Mouse (Mus musculus): ENCODE data around the gene Zfc3h1. TPM values are rescaled to one million over a fixed set of nuclear protein-coding genes. Genes with fewer than 3 reads are reported as not detected.
A peak's percentile ranks its signal among the peaks of the same experiment; 100 is the strongest.

Zfc3h1 gene
- polyA plus RNA-seq (2015; fragmentation: Nextera tagmentation; extraction: Ambion mirVana), result 6.5 and 8.3 TPM in 2 replicates

- under 1% methylated on average over 65 of the region's 65 CpGs for WGBS (ENCODE audit: insufficient replicate concordance)
Observed at GRCm38 (mm10) chr10:115384221-115385017, at the start of gene Zfc3h1, which contains the start of gene Thap2. TSS of gene Zfc3h1 (plus strand) at chr10:115384959. TSS of gene Thap2 (minus strand) at chr10:115384443.

GRCm38 (mm10) chr10:115336901-115337300, 47.9 kb upstream of the Zfc3h1 start:
- no peak for ATAC-seq (ENCODE audit: insufficient read depth)
- Histone ChIP-seq H3K9ac (no peak overlapping the region), H3K4me1 (replicated peaks) (no peaks in the 10 kb centered on the region), H3K27ac (replicated peaks) (no peak overlapping the region), H3K9me3 (replicated peaks) (no peaks in the 10 kb centered on the region), H3K4me3 (replicated peaks) (no peak overlapping the region), H3K27me3 (no peaks in the 10 kb centered on the region), H3K4me2 (no peak overlapping the region), H3K36me3 (replicated peaks) (peaks cover 1% of the 10 kb centered on the region)
- 68% methylated on average over 4 of the region's 4 CpGs for WGBS (ENCODE audit: insufficient replicate concordance)

More at GRCm38 (mm10) chr10:115384221-115385017, at the start of gene Zfc3h1, which contains the start of gene Thap2:
- Histone ChIP-seq H3K27me3 (no peaks in the 10 kb centered on the region), H3K9me3 (replicated peaks) (no peaks in the 10 kb centered on the region), H3K4me3 (replicated peaks) (peak within 1 kb of the TSS; percentile 98), H3K27ac (replicated peaks) (peak within 1 kb of the TSS; percentile 99), H3K4me2 (peak within 1 kb of the TSS; percentile 76), H3K9ac (peak within 1 kb of the TSS; percentile 96), H3K36me3 (replicated peaks) (peaks cover 17% of the 10 kb centered on the region), H3K4me1 (replicated peaks) (peaks cover 39% of the 10 kb centered on the region)
- peak; percentile 97 for ATAC-seq (ENCODE audit: insufficient read depth)

- Histone ChIP-seq H3K9ac (no peak overlapping the region), H3K27me3 (no peaks in the 10 kb centered on the region), H3K4me3 (replicated peaks) (no peak overlapping the region), H3K36me3 (replicated peaks) (peaks cover 8% of the 10 kb centered on the region), H3K4me2 (no peak overlapping the region), H3K4me1 (replicated peaks) (no peaks in the 10 kb centered on the region), H3K9me3 (replicated peaks) (no peaks in the 10 kb centered on the region), H3K27ac (replicated peaks) (no peak overlapping the region)
- no peak for ATAC-seq (ENCODE audit: insufficient read depth)
- WGBS (ENCODE audit: insufficient replicate concordance), result 66% methylated on average over 7 of the region's 7 CpGs
Observed at GRCm38 (mm10) chr10:115339820-115340328, 44.9 kb upstream of the Zfc3h1 start.

DNA sequence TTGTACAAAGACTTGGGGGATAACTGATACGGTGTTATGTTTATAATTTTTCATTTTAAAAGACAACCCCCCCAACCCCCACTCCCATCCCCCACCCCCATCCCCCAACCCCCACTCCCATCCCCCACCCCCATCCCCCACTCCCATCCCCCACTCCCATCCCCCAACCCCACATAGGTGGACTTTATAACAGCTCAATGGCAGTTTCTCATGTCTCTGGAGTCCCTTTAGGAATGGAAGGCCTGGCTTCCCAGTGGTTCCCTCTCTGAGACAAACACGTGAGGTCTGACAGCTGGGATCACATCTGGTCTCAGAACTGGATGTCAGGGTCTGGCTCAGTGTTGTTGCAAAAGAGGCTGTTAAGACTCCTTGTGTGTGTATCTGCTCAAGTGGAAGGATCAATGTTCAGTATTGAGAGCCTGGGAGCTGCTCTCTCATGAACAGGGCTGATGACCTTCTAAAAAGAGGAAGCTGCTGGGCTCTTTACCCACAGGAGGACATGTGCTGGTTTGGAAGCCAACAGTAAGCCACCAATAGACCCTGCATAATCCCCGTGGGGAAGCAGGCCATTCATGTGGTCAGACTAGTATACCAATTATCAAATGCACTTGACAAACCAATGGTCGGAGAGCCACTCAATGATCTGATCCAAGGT, 41.9 kb upstream of the Zfc3h1 start:
- H3K4me3 ChIP-seq (replicated peaks), result no peak overlapping the region
- ATAC-seq (ENCODE audit: insufficient read depth), result no peak
- no peaks in the 10 kb centered on the region for H3K4me1 ChIP-seq (replicated peaks)
- H3K36me3 ChIP-seq (replicated peaks), result peaks cover 8% of the 10 kb centered on the region
- H3K27me3 ChIP-seq, result no peaks in the 10 kb centered on the region
- WGBS (ENCODE audit: insufficient replicate concordance), result 59% methylated on average over 4 of the region's 4 CpGs
- no peaks in the 10 kb centered on the region for H3K9me3 ChIP-seq (replicated peaks)
- no peak overlapping the region for H3K27ac ChIP-seq (replicated peaks)
- no peak overlapping the region for H3K9ac ChIP-seq
- H3K4me2 ChIP-seq, result no peak overlapping the region

DNA sequence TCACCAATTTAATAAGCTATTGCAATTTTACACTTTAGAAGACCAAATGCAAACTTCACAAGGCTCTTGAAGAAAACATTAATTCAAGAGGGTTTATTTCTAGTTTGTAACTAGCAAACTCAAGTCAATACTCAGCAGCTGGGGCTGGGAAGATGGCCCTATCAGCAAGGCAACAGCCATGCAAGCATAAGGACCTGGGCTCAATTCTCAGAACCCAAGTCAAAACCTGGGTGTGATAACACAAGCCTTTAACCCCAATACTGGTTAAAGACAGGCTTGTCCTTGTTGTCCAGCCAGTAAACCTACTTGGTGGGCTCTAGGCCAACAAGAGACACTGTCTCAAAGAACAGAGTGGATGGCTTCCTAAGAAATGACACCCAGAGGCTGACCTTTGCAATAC, 38.3 kb upstream of the Zfc3h1 start:
- ATAC-seq (ENCODE audit: insufficient read depth), result no peak
- peaks cover 8% of the 10 kb centered on the region for H3K36me3 ChIP-seq (replicated peaks)

DNA sequence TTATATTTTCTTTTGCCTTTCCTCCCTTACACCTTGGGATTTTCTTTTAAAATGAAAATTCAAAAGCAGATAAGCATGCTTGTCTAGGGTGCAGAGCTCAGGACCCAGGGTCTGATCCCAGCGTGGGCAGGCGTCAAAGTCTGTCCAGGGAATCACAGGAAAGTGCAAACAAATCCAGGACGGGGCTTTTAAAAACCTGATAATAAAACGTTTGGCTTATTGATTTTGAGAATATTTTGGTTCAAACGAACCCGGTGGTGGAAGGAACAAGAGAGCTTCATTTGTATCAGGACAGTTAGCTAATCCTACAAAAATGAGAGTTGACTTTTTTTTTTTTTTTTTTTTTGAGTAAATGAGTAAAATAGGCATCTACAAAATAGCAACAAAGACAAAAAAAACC, 36.6 kb upstream of the Zfc3h1 start:
- Histone ChIP-seq H3K9ac (no peak overlapping the region), H3K27ac (replicated peaks) (no peak overlapping the region)

More for the DNA sequence above, 38.3 kb upstream of the Zfc3h1 start:
- H3K27ac ChIP-seq (replicated peaks), result no peak overlapping the region
- no peak overlapping the region for H3K4me2 ChIP-seq
- H3K4me3 ChIP-seq (replicated peaks), result no peak overlapping the region
- no peaks in the 10 kb centered on the region for H3K9me3 ChIP-seq (replicated peaks)
- H3K27me3 ChIP-seq, result no peaks in the 10 kb centered on the region
- H3K9ac ChIP-seq, result no peak overlapping the region
- peaks cover 7% of the 10 kb centered on the region for H3K4me1 ChIP-seq (replicated peaks)

DNA sequence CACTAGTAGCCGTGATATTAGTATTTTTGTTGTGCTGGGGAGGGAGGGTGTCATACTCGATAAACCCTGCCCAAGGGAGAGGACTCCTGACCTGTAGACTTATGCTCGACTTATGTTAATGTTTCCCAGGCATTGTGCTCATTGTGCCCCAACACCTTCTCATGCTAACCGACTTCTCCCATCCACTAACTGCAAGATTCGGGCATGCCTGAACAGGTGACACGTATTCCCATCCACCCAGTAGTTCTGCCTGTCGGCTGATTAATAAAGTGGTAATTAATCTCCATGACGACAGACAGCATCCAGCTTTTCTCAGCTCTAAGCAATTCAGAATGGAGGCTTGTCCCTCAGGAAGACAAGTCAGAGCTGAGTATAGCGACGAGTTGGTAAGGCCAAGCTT, 35.7 kb upstream of the Zfc3h1 start:
- H3K9me3 ChIP-seq (replicated peaks), result no peaks in the 10 kb centered on the region
- 78% methylated on average over 10 of the region's 10 CpGs for WGBS (ENCODE audit: insufficient replicate concordance)
- H3K4me3 ChIP-seq (replicated peaks), result no peak overlapping the region
- H3K27me3 ChIP-seq, result no peaks in the 10 kb centered on the region
- H3K9ac ChIP-seq, result no peak overlapping the region
- H3K4me1 ChIP-seq (replicated peaks), result peaks cover 7% of the 10 kb centered on the region
- H3K4me2 ChIP-seq, result no peak overlapping the region
- no peaks in the 10 kb centered on the region; the same call in 1 of the 2 replicates for H3K36me3 ChIP-seq (replicated peaks)
- no peak overlapping the region for H3K27ac ChIP-seq (replicated peaks)
- ATAC-seq (ENCODE audit: insufficient read depth), result no peak

More for the DNA sequence above, 36.6 kb upstream of the Zfc3h1 start:
- Histone ChIP-seq H3K27me3 (no peaks in the 10 kb centered on the region), H3K4me3 (replicated peaks) (no peak overlapping the region), H3K36me3 (replicated peaks) (no peaks in the 10 kb centered on the region; the same call in 1 of the 2 replicates), H3K4me2 (no peak overlapping the region), H3K9me3 (replicated peaks) (no peaks in the 10 kb centered on the region), H3K4me1 (replicated peaks) (peaks cover 7% of the 10 kb centered on the region)
- 60% methylated on average over 6 of the region's 6 CpGs for WGBS (ENCODE audit: insufficient replicate concordance)
- no peak for ATAC-seq (ENCODE audit: insufficient read depth)

- no peak overlapping the region for H3K4me3 ChIP-seq (replicated peaks)
- peaks cover 7% of the 10 kb centered on the region for H3K4me1 ChIP-seq (replicated peaks)
- WGBS (ENCODE audit: insufficient replicate concordance), result 76% methylated on average over 7 of the region's 7 CpGs
- ATAC-seq (ENCODE audit: insufficient read depth), result no peak
- H3K27me3 ChIP-seq, result no peaks in the 10 kb centered on the region
- no peaks in the 10 kb centered on the region for H3K9me3 ChIP-seq (replicated peaks)
- H3K4me2 ChIP-seq, result no peak overlapping the region
- no peak overlapping the region for H3K9ac ChIP-seq
- H3K27ac ChIP-seq (replicated peaks), result no peak overlapping the region
- H3K36me3 ChIP-seq (replicated peaks), result no peaks in the 10 kb centered on the region; the same call in 1 of the 2 replicates
Observed at GRCm38 (mm10) chr10:115349509-115349908, 35.2 kb upstream of the Zfc3h1 start.

DNA sequence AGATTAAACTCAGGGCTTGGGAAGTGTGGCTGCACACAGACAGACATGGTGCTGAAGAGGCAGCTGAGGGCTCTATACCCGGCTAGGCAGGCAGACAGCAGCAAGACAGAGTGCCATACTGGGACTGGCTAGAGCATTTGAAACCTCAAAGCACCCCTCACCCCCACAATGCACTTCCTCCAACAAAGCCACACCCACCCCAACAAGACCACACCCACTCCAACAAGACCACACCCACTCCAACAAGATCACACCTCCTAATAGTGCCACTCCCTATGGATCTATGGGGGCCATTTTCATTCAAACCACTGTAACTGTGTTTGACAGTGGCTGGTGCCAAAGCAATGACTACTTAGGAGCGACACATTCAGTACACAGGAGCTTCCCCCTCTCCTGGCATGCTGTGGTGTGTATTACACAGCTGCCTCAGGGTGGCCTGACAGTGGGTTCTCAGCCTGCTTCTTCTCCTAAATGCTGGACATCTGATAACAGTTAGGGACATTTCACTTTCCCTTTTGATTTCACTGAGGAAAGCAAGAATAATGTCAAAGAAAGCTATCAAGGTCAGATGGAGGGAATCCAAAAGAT, 33.9 kb upstream of the Zfc3h1 start:
- WGBS (ENCODE audit: insufficient replicate concordance), result 62% methylated on average over 2 of the region's 2 CpGs

DNA sequence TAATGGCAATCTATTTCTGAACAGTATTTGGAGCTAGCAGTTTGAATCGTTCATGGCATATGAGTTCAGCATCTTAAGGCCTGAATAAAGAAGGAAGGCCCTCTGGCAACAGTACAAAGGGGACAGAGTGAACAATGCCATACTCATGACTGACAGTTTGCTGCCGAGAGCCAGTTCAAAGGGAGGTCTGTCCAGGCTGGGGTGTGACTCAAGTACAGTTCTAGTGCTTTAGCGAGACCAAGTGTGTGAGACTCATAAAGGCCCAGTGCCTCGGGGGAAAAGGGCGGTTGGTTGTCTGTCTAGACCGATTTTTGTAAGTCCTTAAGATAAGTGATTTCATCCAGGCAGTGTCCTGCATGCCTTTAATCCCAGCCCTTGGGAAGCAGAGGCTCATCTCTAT, 30.2 kb upstream of the Zfc3h1 start:
- H3K9ac ChIP-seq, result no peak overlapping the region
- WGBS (ENCODE audit: insufficient replicate concordance), result 79% methylated on average over 6 of the region's 6 CpGs
- no peaks in the 10 kb centered on the region for H3K9me3 ChIP-seq (replicated peaks)
- 0 out of 2 replicates have a peak, but pooled peaks cover 4% of the 10 kb centered on the region for H3K36me3 ChIP-seq (replicated peaks)
- H3K4me2 ChIP-seq, result no peak overlapping the region
- no peak overlapping the region for H3K4me3 ChIP-seq (replicated peaks)
- no peaks in the 10 kb centered on the region for H3K27me3 ChIP-seq
- H3K27ac ChIP-seq (replicated peaks), result no peak overlapping the region
- H3K4me1 ChIP-seq (replicated peaks), result peaks cover 9% of the 10 kb centered on the region
- ATAC-seq (ENCODE audit: insufficient read depth), result no peak

More for the DNA sequence above, 33.9 kb upstream of the Zfc3h1 start:
- Histone ChIP-seq H3K4me3 (replicated peaks) (no peak overlapping the region), H3K9me3 (replicated peaks) (no peaks in the 10 kb centered on the region), H3K27me3 (no peaks in the 10 kb centered on the region), H3K4me1 (replicated peaks) (peaks cover 7% of the 10 kb centered on the region), H3K9ac (no peak overlapping the region), H3K4me2 (no peak overlapping the region), H3K27ac (replicated peaks) (no peak overlapping the region), H3K36me3 (replicated peaks) (no peaks in the 10 kb centered on the region)
- ATAC-seq (ENCODE audit: insufficient read depth), result peak; percentile 60; the same call in 1 of the 2 replicates

DNA sequence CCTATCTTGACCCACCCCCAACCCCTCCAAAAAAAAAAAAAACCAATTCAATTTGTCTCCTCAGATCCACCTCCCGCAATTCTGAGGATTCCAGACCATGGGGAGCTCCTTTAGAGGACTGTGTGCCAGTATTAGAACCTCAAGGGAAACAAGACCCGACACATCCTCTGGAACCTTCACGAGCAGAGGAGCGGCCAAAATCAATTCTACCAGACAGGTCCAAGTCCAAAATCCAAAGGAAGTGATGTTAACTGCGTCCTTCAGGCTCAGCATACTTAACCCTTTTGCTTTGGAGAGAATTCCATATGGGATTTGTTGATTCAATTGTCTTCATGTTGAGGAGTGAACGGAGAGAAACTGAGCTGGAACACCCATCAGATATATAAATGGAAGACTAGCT, 29.7 kb upstream of the Zfc3h1 start:
- peaks cover 9% of the 10 kb centered on the region for H3K4me1 ChIP-seq (replicated peaks)
- ATAC-seq (ENCODE audit: insufficient read depth), result no peak
- H3K27ac ChIP-seq (replicated peaks), result no peak overlapping the region
- H3K9me3 ChIP-seq (replicated peaks), result no peaks in the 10 kb centered on the region
- H3K4me3 ChIP-seq (replicated peaks), result no peak overlapping the region
- no peak overlapping the region for H3K9ac ChIP-seq
- no peaks in the 10 kb centered on the region for H3K27me3 ChIP-seq
- H3K4me2 ChIP-seq, result no peak overlapping the region
- H3K36me3 ChIP-seq (replicated peaks), result 0 out of 2 replicates have a peak, but pooled peaks cover 4% of the 10 kb centered on the region
- WGBS (ENCODE audit: insufficient replicate concordance), result 72% methylated on average over 6 of the region's 6 CpGs
